Mouse (Mus musculus): Measurements from ENCODE around the gene Ntrk3. TPM values are rescaled to one million over a fixed set of nuclear protein-coding genes. Genes with fewer than 3 reads are reported as not detected.

Gene Ntrk3
- polyA plus RNA-seq, 1 experiment, result 7.7 TPM

- Histone ChIP-seq H3K4me1 (ENCODE audit: control insufficient read depth, insufficient read depth, low read length) (no peaks in the 10 kb centered on the region), H3K4me3 (ENCODE audit: control insufficient read depth, low read depth, low read length) (no peak overlapping the region), H3K36me3 (ENCODE audit: control insufficient read depth, insufficient read depth, low read length) (no peaks in the 10 kb centered on the region), H3K27me3 (ENCODE audit: control insufficient read depth, insufficient read depth, low read length) (no peaks in the 10 kb centered on the region), H3K27ac (ENCODE audit: control insufficient read depth, insufficient read depth, low read depth, low read length) (no peak overlapping the region)
- TF ChIP-seq POLR2A (IDR thresholded peaks at IDR 0.05; ENCODE audit: control insufficient read depth, low read depth, low read length) (no peak), CTCF (IDR thresholded peaks at IDR 0.05; ENCODE audit: control insufficient read depth, insufficient read depth, insufficient replicate concordance, low read depth, low read length) (no peak)
Measured at GRCm38 (mm10) chr7:78165466-78165865, 572.3 kb downstream of the Ntrk3 start.

- no peaks in the 10 kb centered on the region for H3K4me1 ChIP-seq (ENCODE audit: control insufficient read depth, insufficient read depth, low read length)
- H3K27me3 ChIP-seq (ENCODE audit: control insufficient read depth, insufficient read depth, low read length), result no peaks in the 10 kb centered on the region
- no peaks in the 10 kb centered on the region for H3K36me3 ChIP-seq (ENCODE audit: control insufficient read depth, insufficient read depth, low read length)
- no peak overlapping the region for H3K27ac ChIP-seq (ENCODE audit: control insufficient read depth, insufficient read depth, low read depth, low read length)
- no peak for TF ChIP-seq CTCF (IDR thresholded peaks at IDR 0.05; ENCODE audit: control insufficient read depth, insufficient read depth, insufficient replicate concordance, low read depth, low read length)
- TF ChIP-seq POLR2A (IDR thresholded peaks at IDR 0.05; ENCODE audit: control insufficient read depth, low read depth, low read length), result no peak
- no peak overlapping the region for H3K4me3 ChIP-seq (ENCODE audit: control insufficient read depth, low read depth, low read length)
Measured at GRCm38 (mm10) chr7:78157946-78158345, 579.9 kb downstream of the Ntrk3 start.

- Histone ChIP-seq H3K4me3 (ENCODE audit: control insufficient read depth, low read depth, low read length) (no peak overlapping the region), H3K27ac (ENCODE audit: control insufficient read depth, insufficient read depth, low read depth, low read length) (no peak overlapping the region), H3K27me3 (ENCODE audit: control insufficient read depth, insufficient read depth, low read length) (no peaks in the 10 kb centered on the region), H3K36me3 (ENCODE audit: control insufficient read depth, insufficient read depth, low read length) (no peaks in the 10 kb centered on the region), H3K4me1 (ENCODE audit: control insufficient read depth, insufficient read depth, low read length) (no peaks in the 10 kb centered on the region)
- no peak for TF ChIP-seq CTCF (IDR thresholded peaks at IDR 0.05; ENCODE audit: control insufficient read depth, insufficient read depth, insufficient replicate concordance, low read depth, low read length)
- TF ChIP-seq POLR2A (IDR thresholded peaks at IDR 0.05; ENCODE audit: control insufficient read depth, low read depth, low read length), result no peak
Measured at GRCm38 (mm10) chr7:78145251-78145650, 592.6 kb downstream of the Ntrk3 start.

- H3K27me3 ChIP-seq (ENCODE audit: control insufficient read depth, insufficient read depth, low read length), result no peaks in the 10 kb centered on the region
- H3K36me3 ChIP-seq (ENCODE audit: control insufficient read depth, insufficient read depth, low read length), result no peaks in the 10 kb centered on the region
- H3K27ac ChIP-seq (ENCODE audit: control insufficient read depth, insufficient read depth, low read depth, low read length), result no peak overlapping the region
- TF ChIP-seq POLR2A (IDR thresholded peaks at IDR 0.05; ENCODE audit: control insufficient read depth, low read depth, low read length) (no peak), CTCF (IDR thresholded peaks at IDR 0.05; ENCODE audit: control insufficient read depth, insufficient read depth, insufficient replicate concordance, low read depth, low read length) (no peak)
- H3K4me1 ChIP-seq (ENCODE audit: control insufficient read depth, insufficient read depth, low read length), result no peaks in the 10 kb centered on the region
- H3K4me3 ChIP-seq (ENCODE audit: control insufficient read depth, low read depth, low read length), result no peak overlapping the region
Measured at GRCm38 (mm10) chr7:78144849-78145248, 593.0 kb downstream of the Ntrk3 start.

GRCm38 (mm10) chr7:78129966-78130365 is 607.8 kb downstream of the Ntrk3 start:
- Histone ChIP-seq H3K4me1 (ENCODE audit: control insufficient read depth, insufficient read depth, low read length) (no peaks in the 10 kb centered on the region), H3K36me3 (ENCODE audit: control insufficient read depth, insufficient read depth, low read length) (no peaks in the 10 kb centered on the region), H3K27me3 (ENCODE audit: control insufficient read depth, insufficient read depth, low read length) (no peaks in the 10 kb centered on the region), H3K27ac (ENCODE audit: control insufficient read depth, insufficient read depth, low read depth, low read length) (no peak overlapping the region), H3K4me3 (ENCODE audit: control insufficient read depth, low read depth, low read length) (no peak overlapping the region)
- TF ChIP-seq CTCF (IDR thresholded peaks at IDR 0.05; ENCODE audit: control insufficient read depth, insufficient read depth, insufficient replicate concordance, low read depth, low read length) (no peak), POLR2A (IDR thresholded peaks at IDR 0.05; ENCODE audit: control insufficient read depth, low read depth, low read length) (no peak)

Other genes starting within 250 kb of the Ntrk3 start
- gene Mrps11, start 45.1 kb upstream of the Ntrk3 start, polyA plus RNA-seq (2012; rRNA removed), result 55.0 and 70.9 TPM in 2 replicates
- gene Mrpl46, start 45.5 kb upstream of the Ntrk3 start, polyA plus RNA-seq (2012; rRNA removed), result 13.7 and 16.0 TPM in 2 replicates
- 13.6 and 14.8 TPM in 2 replicates for gene Det1, start 109.3 kb upstream of the Ntrk3 start, polyA plus RNA-seq (2012; rRNA removed)
- gene Aen, start 157.8 kb upstream of the Ntrk3 start, polyA plus RNA-seq (2012; rRNA removed), result 9.3 and 10.3 TPM in 2 replicates
- gene Isg20, start 175.4 kb upstream of the Ntrk3 start, polyA plus RNA-seq (2012; rRNA removed), result 275 and 277 TPM in 2 replicates

Measured in testis, adult 2 months (tissue).